Mouse (Mus musculus): ENCODE measurements at regions not wholly inside any gene's neighbourhood (a gene's known extent, or its start where the extent isn't known, plus 50 kb on each side); places are given as distances from the start of the nearest gene placed in this dataset.
A peak's percentile ranks its signal among the peaks of the same experiment; 100 is the strongest.

GRCm38 (mm10) chr13:110735511-110735910 is 340.7 kb downstream of the Plk2 start:
- Histone ChIP-seq H3K27me3 (ENCODE audit: insufficient read depth, low read length) (no peaks in the 10 kb centered on the region), H3K27ac (ENCODE audit: low read depth, low read length) (no peak overlapping the region), H3K4me1 (ENCODE audit: insufficient read depth) (no peaks in the 10 kb centered on the region), H3K4me3 (ENCODE audit: low read depth, low read length) (no peak overlapping the region), H3K4me2 (ENCODE audit: low read depth) (no peak overlapping the region), H3K9me3 (ENCODE audit: low read length) (no peaks in the 10 kb centered on the region), H3K36me3 (ENCODE audit: insufficient read depth) (no peaks in the 10 kb centered on the region), H3K9ac (no peak overlapping the region)
- ATAC-seq (no peak), DNase-seq (peak; percentile 48)
- TF ChIP-seq CTCF (IDR thresholded peaks at IDR 0.05; ENCODE audit: low read depth) = no peak
- 26% methylated on average over 5 of the region's 5 CpGs for WGBS

GRCm38 (mm10) chr13:110741576-110742206 is 346.8 kb downstream of the Plk2 start:
- DNase-seq = peak; percentile 20
- H3K9me3 ChIP-seq (ENCODE audit: low read length) = no peaks in the 10 kb centered on the region

GRCm38 (mm10) chr13:110747223-110747868 is 352.5 kb downstream of the Plk2 start:
- DNase-seq (peak; percentile 18), ATAC-seq (no peak)
- Histone ChIP-seq H3K4me1 (ENCODE audit: insufficient read depth) (no peaks in the 10 kb centered on the region), H3K27ac (ENCODE audit: low read depth, low read length) (no peak overlapping the region), H3K9ac (no peak overlapping the region), H3K4me2 (ENCODE audit: low read depth) (no peak overlapping the region), H3K27me3 (ENCODE audit: insufficient read depth, low read length) (no peaks in the 10 kb centered on the region), H3K36me3 (ENCODE audit: insufficient read depth) (no peaks in the 10 kb centered on the region), H3K4me3 (ENCODE audit: low read depth, low read length) (no peak overlapping the region), H3K9me3 (ENCODE audit: low read length) (no peaks in the 10 kb centered on the region)
- TF ChIP-seq CTCF (IDR thresholded peaks at IDR 0.05; ENCODE audit: low read depth) = no peak
- 30% methylated on average over 6 of the region's 6 CpGs for WGBS

More at GRCm38 (mm10) chr13:110741576-110742206, 346.8 kb downstream of the Plk2 start:
- H3K9ac ChIP-seq = no peak overlapping the region
- H3K4me2 ChIP-seq (ENCODE audit: low read depth) = no peak overlapping the region
- no peak for TF ChIP-seq CTCF (IDR thresholded peaks at IDR 0.05; ENCODE audit: low read depth)
- H3K27ac ChIP-seq (ENCODE audit: low read depth, low read length) = no peak overlapping the region
- ATAC-seq = no peak; the same call in 1 of the 2 replicates
- no peaks in the 10 kb centered on the region for H3K36me3 ChIP-seq (ENCODE audit: insufficient read depth)
- no peaks in the 10 kb centered on the region for H3K4me1 ChIP-seq (ENCODE audit: insufficient read depth)
- H3K27me3 ChIP-seq (ENCODE audit: insufficient read depth, low read length) = no peaks in the 10 kb centered on the region
- 58% methylated on average over 11 of the region's 11 CpGs for WGBS
- H3K4me3 ChIP-seq (ENCODE audit: low read depth, low read length) = no peak overlapping the region

- Histone ChIP-seq H3K27ac (ENCODE audit: low read depth, low read length) (no peak overlapping the region), H3K4me2 (ENCODE audit: low read depth) (no peak overlapping the region), H3K9me3 (ENCODE audit: low read length) (no peaks in the 10 kb centered on the region), H3K27me3 (ENCODE audit: insufficient read depth, low read length) (no peaks in the 10 kb centered on the region), H3K9ac (no peak overlapping the region), H3K36me3 (ENCODE audit: insufficient read depth) (no peaks in the 10 kb centered on the region), H3K4me1 (ENCODE audit: insufficient read depth) (no peaks in the 10 kb centered on the region), H3K4me3 (ENCODE audit: low read depth, low read length) (no peak overlapping the region)
- WGBS = 77% methylated on average over 4 of the region's 4 CpGs
- no peak for TF ChIP-seq CTCF (IDR thresholded peaks at IDR 0.05; ENCODE audit: low read depth)
- DNase-seq = no peak
- ATAC-seq = no peak
Observed at GRCm38 (mm10) chr13:110752746-110753145, 357.9 kb downstream of the Plk2 start.

GRCm38 (mm10) chr13:110754548-110754947 is 359.7 kb downstream of the Plk2 start:
- TF ChIP-seq CTCF (IDR thresholded peaks at IDR 0.05; ENCODE audit: low read depth) = no peak
- Histone ChIP-seq H3K36me3 (ENCODE audit: insufficient read depth) (no peaks in the 10 kb centered on the region), H3K9ac (no peak overlapping the region), H3K9me3 (ENCODE audit: low read length) (no peaks in the 10 kb centered on the region), H3K4me3 (ENCODE audit: low read depth, low read length) (no peak overlapping the region), H3K27me3 (ENCODE audit: insufficient read depth, low read length) (no peaks in the 10 kb centered on the region), H3K4me2 (ENCODE audit: low read depth) (no peak overlapping the region), H3K27ac (ENCODE audit: low read depth, low read length) (0 out of 2 replicates have a peak overlapping the region, but pooled peaks have one; percentile 23), H3K4me1 (ENCODE audit: insufficient read depth) (no peaks in the 10 kb centered on the region)
- WGBS = 45% methylated on average over 9 of the region's 9 CpGs
- DNase-seq (peak; percentile 73), ATAC-seq (peak; percentile 97)

- Histone ChIP-seq H3K27ac (ENCODE audit: low read depth, low read length) (no peak overlapping the region), H3K27me3 (ENCODE audit: insufficient read depth, low read length) (no peaks in the 10 kb centered on the region), H3K4me3 (ENCODE audit: low read depth, low read length) (no peak overlapping the region), H3K4me1 (ENCODE audit: insufficient read depth) (no peaks in the 10 kb centered on the region), H3K9me3 (ENCODE audit: low read length) (no peaks in the 10 kb centered on the region), H3K9ac (no peak overlapping the region), H3K4me2 (ENCODE audit: low read depth) (no peak overlapping the region), H3K36me3 (ENCODE audit: insufficient read depth) (no peaks in the 10 kb centered on the region)
- DNase-seq (no peak), ATAC-seq (no peak)
- TF ChIP-seq CTCF (IDR thresholded peaks at IDR 0.05; ENCODE audit: low read depth) = no peak
- WGBS = 85% methylated on average over 2 of the region's 2 CpGs
Observed at GRCm38 (mm10) chr13:110756877-110757276, 362.0 kb downstream of the Plk2 start.

- H3K36me3 ChIP-seq (ENCODE audit: insufficient read depth) = no peaks in the 10 kb centered on the region
- no peak for TF ChIP-seq CTCF (IDR thresholded peaks at IDR 0.05; ENCODE audit: low read depth)
- H3K4me2 ChIP-seq (ENCODE audit: low read depth) = no peak overlapping the region
- no peaks in the 10 kb centered on the region for H3K4me1 ChIP-seq (ENCODE audit: insufficient read depth)
- no peak for DNase-seq
- H3K9me3 ChIP-seq (ENCODE audit: low read length) = no peaks in the 10 kb centered on the region
- H3K27me3 ChIP-seq (ENCODE audit: insufficient read depth, low read length) = no peaks in the 10 kb centered on the region
- ATAC-seq = no peak
- H3K4me3 ChIP-seq (ENCODE audit: low read depth, low read length) = no peak overlapping the region
- no peak overlapping the region for H3K9ac ChIP-seq
- H3K27ac ChIP-seq (ENCODE audit: low read depth, low read length) = no peak overlapping the region
Observed at GRCm38 (mm10) chr13:110769210-110769609, 374.4 kb downstream of the Plk2 start.

Data from forebrain, postnatal 0 days (tissue).